Mouse (Mus musculus) kidney, adult 2 months (tissue): ENCODE data around the gene Yap1.

Experiments
- CTCF ChIP-seq: fragments of 200-500 bp; conservative IDR thresholded peaks from 2 replicates; pipeline ENCODE4 v1.5.1; 2011; ENCODE audit warnings: low read depth, mild to moderate bottlenecking, control low read depth, low read length, moderate library complexity, mixed read lengths; ENCODE audit not compliant: insufficient read depth, insufficient read length
- POLR2A ChIP-seq: fragments of 200-500 bp; IDR thresholded peaks from one replicate; pipeline ENCODE4 v1.6.1; 2011; ENCODE audit warnings: low read depth, low read length, control low read depth

- TF ChIP-seq CTCF (no peak), POLR2A (no peak)
Observed at GRCm38 (mm10) chr9:7992651-7993050, 11.7 kb downstream of the Yap1 start.
